Mouse (Mus musculus): ENCODE results near the gene Olfr1383.
"Not testable (repeated sequence)": the region's sequence is repeated elsewhere in the genome, so short reads cannot be mapped to it uniquely, and the experiment has no call there.

DNA sequence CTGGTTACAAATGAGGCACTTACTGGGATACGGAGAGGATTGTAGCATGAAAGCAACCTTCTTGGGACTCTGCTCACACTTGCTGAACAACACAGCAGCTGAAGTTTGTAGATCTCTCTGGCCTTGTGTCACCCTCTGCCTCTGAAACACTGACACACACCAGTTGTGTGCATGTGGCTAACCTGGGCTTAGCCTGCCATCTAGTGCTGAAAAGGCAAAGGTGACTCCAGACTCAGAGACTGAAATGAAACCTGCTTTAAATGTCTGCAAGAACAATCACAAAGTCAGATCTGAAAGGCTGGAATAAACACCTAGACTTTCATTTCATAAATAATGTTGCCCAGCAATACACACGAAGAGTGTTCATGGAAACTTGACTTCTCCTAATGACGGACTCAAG lies 34.6 kb downstream of the Olfr1383 start:
- not testable (repeated sequence) for TF ChIP-seq ZNF384 (IDR thresholded peaks at IDR 0.05; ENCODE audit: low read depth, low read length); MAFK (IDR thresholded peaks at IDR 0.05; ENCODE audit: insufficient read depth, low read depth, low read length); ZC3H11A (IDR thresholded peaks at IDR 0.05; ENCODE audit: borderline replicate concordance, low read depth, low read length)

All from ES-E14 (cell line).